Mouse (Mus musculus) ES-E14 (cell line): ENCODE measurements around the gene Ifna4.

Experiments used
- HCFC1 ChIP-seq: IDR thresholded peaks from 2 replicates; pipeline ENCODE4 v1.6.1; 2012; ENCODE audit warnings: low read length, inconsistent platforms, borderline replicate concordance; ENCODE audit not compliant: insufficient read depth
- MAFK ChIP-seq: IDR thresholded peaks from 2 replicates; pipeline ENCODE4 v1.6.1; 2014; ENCODE audit warnings: mild to moderate bottlenecking, low read depth, low read length, inconsistent platforms; ENCODE audit not compliant: insufficient read depth
- ZC3H11A ChIP-seq: IDR thresholded peaks from 2 replicates; pipeline ENCODE4 v1.6.1; 2012; ENCODE audit warnings: low read depth, mild to moderate bottlenecking, inconsistent platforms, low read length, borderline replicate concordance

DNA sequence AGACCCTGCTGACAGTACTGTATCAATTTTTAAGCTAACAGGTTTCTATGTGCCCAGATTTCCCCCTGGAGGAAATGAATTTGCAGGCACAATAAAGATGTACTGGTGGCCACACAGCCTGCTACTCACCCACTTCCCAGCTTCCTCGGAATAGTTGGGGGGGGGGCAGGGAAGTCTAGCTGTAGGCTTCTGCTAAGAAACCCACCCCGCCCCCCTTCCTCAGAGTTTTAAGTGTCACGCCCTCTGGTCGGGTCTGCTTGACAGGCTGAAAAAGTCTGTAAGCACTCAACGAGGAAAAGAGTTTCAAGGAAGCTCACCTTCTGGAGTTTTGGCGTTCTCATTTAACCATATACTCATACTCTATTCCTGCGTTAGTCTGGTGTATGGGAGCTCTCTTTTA is 21.6 kb downstream of the Ifna4 start:
- TF ChIP-seq HCFC1 = no peak
- no peak for TF ChIP-seq ZC3H11A
- TF ChIP-seq MAFK = no peak
